In genomic region chr5:116023821-116024284, GRCm38 (mm10) we compare ENCODE assay signal across 9 mouse cellular contexts. TPM values are rescaled to one million over a fixed set of nuclear protein-coding genes. Genes with fewer than 3 reads are reported as not detected.
DNase-seq lines count a peak whose midpoint lies in the region; ATAC-seq and TF ChIP-seq lines count a peak whose summit lies in the region.
"Had no signal": no experiment of that assay in that cellular context is flagged by ENCODE, and none has a peak within 500 bp of the region (broad histone marks: within the 10 kb centered on the region; RNA-seq: fewer than 3 reads in every experiment).

No protein-coding gene starts in this region.

- no peaks in the 10 kb centered on the region for H3K9me3 ChIP-seq in midbrain, embryonic 14.5 days (ENCODE audit: control insufficient read depth, low read length)

- H3K4me3 ChIP-seq in midbrain, embryonic 14.5 days (replicated peaks; ENCODE audit: low read depth, low read length): peak overlapping the region; percentile 90

- peak; percentile 7 for ATAC-seq in inflammation-experienced regulatory T-cells, adult 6 months
- ATAC-seq in midbrain, embryonic 14.5 days (ENCODE audit: low FRiP score, low TSS enrichment): no peak; the same call in 1 of the 2 replicates
- no peak for ATAC-seq in erythroid progenitor cell, adult 5-6 weeks (replicated peaks; ENCODE audit: low FRiP score, poor library complexity, severe bottlenecking)

- H3K27me3 ChIP-seq in midbrain, embryonic 14.5 days (ENCODE audit: control insufficient read depth, insufficient read depth, low read length): no peaks in the 10 kb centered on the region

- peaks cover 10% of the 10 kb centered on the region; the same call in 1 of the 2 replicates for H3K4me1 ChIP-seq in midbrain, embryonic 14.5 days (ENCODE audit: control insufficient read depth, insufficient read depth, low read length)

- peak overlapping the region; percentile 66 for H3K27ac ChIP-seq in midbrain, embryonic 14.5 days (replicated peaks; ENCODE audit: low read depth, low read length)

- no peak for TF ChIP-seq POLR2A in brain, embryonic 14.5 days (IDR thresholded peaks at IDR 0.05; ENCODE audit: borderline replicate concordance, extremely low read depth, insufficient read depth, insufficient read length, poor library complexity, severe bottlenecking)

- peak overlapping the region; percentile 93 for H3K4me2 ChIP-seq in midbrain, embryonic 14.5 days (ENCODE audit: low read length)

- no peak for TF ChIP-seq CTCF in brain, embryonic 14.5 days (IDR thresholded peaks at IDR 0.05; ENCODE audit: borderline replicate concordance, extremely low read depth, insufficient read depth, insufficient read length)

- peak; percentile 52 for DNase-seq in kidney, adult 9 months
- DNase-seq in kidney, postnatal 14 days: no peak
- DNase-seq in brain, embryonic 14.5 days (ENCODE audit: low read depth): peak; percentile 84
- no peak for DNase-seq in midbrain, embryonic 14.5 days
- no peak for DNase-seq in gastrocnemius, postnatal 14 days
- no peak for DNase-seq in ovary, postnatal 10 days (ENCODE audit: low spot score)

- intact Hi-C loops in gastrocnemius, postnatal 14 days (cut with DNase I; ENCODE audit: low total_unique reads): no loop called here

- under 1% methylated on average over 28 of the region's 28 CpGs for WGBS in midbrain, embryonic 14.5 days

- H3K9ac ChIP-seq in midbrain, embryonic 14.5 days (replicated peaks; ENCODE audit: low read length): peak overlapping the region; percentile 73

- H3K36me3 ChIP-seq in midbrain, embryonic 14.5 days (ENCODE audit: control insufficient read depth, insufficient read depth, low read length): peaks cover 31% of the 10 kb centered on the region

RNA-seq across cellular contexts. Expression of gene Prkab1, which starts 0.5 kb away (rescaled TPM):
- polyA plus RNA-seq in brain, embryonic 14.5 days (2012; rRNA removed): 81.8 and 89.6 TPM in 2 replicates
- 10 to 100 TPM; 41.7 to 44.3 (median 43.6) TPM for polyA plus RNA-seq in inflammation-experienced regulatory T-cells, adult 6 months (2017; shearing (Covaris generic))
- 46.7 and 49.1 TPM in 2 replicates for polyA plus RNA-seq in midbrain, embryonic 14.5 days (2014; fragmentation: Nextera tagmentation; extraction: Ambion mirVana)
- total RNA-seq in erythroid progenitor cell, adult 5-6 weeks (2015; ENCODE audit: low replicate concordance): 152 and 176 TPM in 2 replicates
- total RNA-seq in erythroid progenitor cell, adult 5-6 weeks (2017; ENCODE audit: low replicate concordance): 73.6 and 102 TPM in 2 replicates
- 10 to 100 TPM; 13.1 to 14.1 TPM for total RNA-seq in gastrocnemius, postnatal 14 days (2021)

RNA-seq across cellular contexts. Expression of gene Tmem233, which starts 59.2 kb away (rescaled TPM):
- polyA plus RNA-seq in brain, embryonic 14.5 days (2012; rRNA removed): not detected in 2 replicates
- not detected for polyA plus RNA-seq in inflammation-experienced regulatory T-cells, adult 6 months (2017; shearing (Covaris generic))
- not detected in 2 replicates for polyA plus RNA-seq in midbrain, embryonic 14.5 days (2014; fragmentation: Nextera tagmentation; extraction: Ambion mirVana)
- not detected in 2 replicates for total RNA-seq in erythroid progenitor cell, adult 5-6 weeks (2015; ENCODE audit: low replicate concordance)
- not detected in 2 replicates for total RNA-seq in erythroid progenitor cell, adult 5-6 weeks (2017; ENCODE audit: low replicate concordance)
- total RNA-seq in gastrocnemius, postnatal 14 days (2021): 10 to 100 TPM; 54.1 to 75.2 TPM
- total RNA-seq: adrenal gland, adult 18-20 months had no signal

Comparison
In these comparisons a context has a peak if more than half of its experiments do, and no peak if none do; other contexts are left out.
1. DNase-seq: peak in kidney, adult 9 months (single experiment) and brain, embryonic 14.5 days (single experiment); none in kidney, postnatal 14 days (single experiment), midbrain, embryonic 14.5 days (single experiment), gastrocnemius, postnatal 14 days (single experiment) and ovary, postnatal 10 days (single experiment).